Mouse (Mus musculus) testis, adult 2 months (tissue): ENCODE measurements around the gene Pde4d. TPM values are rescaled to one million over a fixed set of nuclear protein-coding genes. Genes with fewer than 3 reads are reported as not detected.

ENCODE experiments used
- H3K27ac ChIP-seq: fragments of 200-500 bp; 2 replicates; pipeline ENCODE4 v1.5.1; 2012; ENCODE audit warnings: low read depth, low read length; ENCODE audit not compliant: control insufficient read depth, insufficient read depth
- H3K27me3 ChIP-seq: fragments of 200-500 bp; 2 replicates; pipeline ENCODE4 v1.6.1; 2012; ENCODE audit warnings: mild to moderate bottlenecking, low read length, moderate library complexity; ENCODE audit not compliant: control insufficient read depth, insufficient read depth
- H3K36me3 ChIP-seq: fragments of 200-500 bp; 2 replicates; pipeline ENCODE4 v1.6.1; 2012; ENCODE audit warnings: mild to moderate bottlenecking, low read length; ENCODE audit not compliant: control insufficient read depth, insufficient read depth
- H3K4me1 ChIP-seq: fragments of 200-500 bp; 2 replicates; pipeline ENCODE4 v1.6.1; 2012; ENCODE audit warnings: low read length; ENCODE audit not compliant: control insufficient read depth, insufficient read depth
- H3K4me3 ChIP-seq: fragments of 200-500 bp; 2 replicates; pipeline ENCODE4 v1.5.1; 2012; ENCODE audit warnings: low read depth, mild to moderate bottlenecking, low read length, moderate library complexity, mixed read lengths; ENCODE audit not compliant: control insufficient read depth
- CTCF ChIP-seq: fragments of 200-500 bp; IDR thresholded peaks from 2 replicates; pipeline ENCODE4 v1.5.1; 2012; ENCODE audit warnings: low read depth, mild to moderate bottlenecking, inconsistent platforms, low read length, moderate library complexity; ENCODE audit not compliant: control insufficient read depth, insufficient read depth, insufficient replicate concordance
- POLR2A ChIP-seq: fragments of 200-500 bp; IDR thresholded peaks from 2 replicates; pipeline ENCODE4 v1.6.1; 2012; ENCODE audit warnings: low read depth, mild to moderate bottlenecking, inconsistent platforms, low read length, moderate library complexity; ENCODE audit not compliant: control insufficient read depth
- polyA plus RNA-seq: library from polyadenylated mRNA; depleted of rRNA; stranded (reverse); fragments of >200 nt; gene quantifications from 2 replicates; pipeline ENCODE4 v1.2.3, GENCODE M21; 2012

The Pde4d gene
- polyA plus RNA-seq, 1 experiment, result 2.1 TPM

DNA sequence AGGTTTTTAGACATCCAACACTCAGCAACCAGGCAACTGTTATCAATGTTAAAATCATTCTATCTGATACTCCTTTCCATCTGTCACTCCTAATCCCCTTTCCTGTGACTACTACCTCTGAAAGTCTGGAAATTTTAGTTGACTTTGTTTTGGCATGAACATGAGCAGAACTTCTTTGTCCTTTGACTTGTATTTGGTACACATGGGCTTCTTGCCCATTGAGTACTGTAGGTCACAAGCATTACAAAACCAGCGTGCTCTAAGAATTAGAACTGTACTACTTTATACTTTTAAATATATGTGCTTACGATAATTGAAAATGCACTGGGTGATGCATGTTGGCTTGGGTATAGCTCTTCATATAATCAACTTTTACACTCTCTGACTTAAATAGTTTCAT, 1264.8 kb downstream of the Pde4d start:
- Histone ChIP-seq H3K27me3 (no peaks in the 10 kb centered on the region), H3K4me1 (no peaks in the 10 kb centered on the region), H3K36me3 (no peaks in the 10 kb centered on the region), H3K27ac (no peak overlapping the region), H3K4me3 (no peak overlapping the region)
- TF ChIP-seq POLR2A, result no peak
- no peak for TF ChIP-seq CTCF

DNA sequence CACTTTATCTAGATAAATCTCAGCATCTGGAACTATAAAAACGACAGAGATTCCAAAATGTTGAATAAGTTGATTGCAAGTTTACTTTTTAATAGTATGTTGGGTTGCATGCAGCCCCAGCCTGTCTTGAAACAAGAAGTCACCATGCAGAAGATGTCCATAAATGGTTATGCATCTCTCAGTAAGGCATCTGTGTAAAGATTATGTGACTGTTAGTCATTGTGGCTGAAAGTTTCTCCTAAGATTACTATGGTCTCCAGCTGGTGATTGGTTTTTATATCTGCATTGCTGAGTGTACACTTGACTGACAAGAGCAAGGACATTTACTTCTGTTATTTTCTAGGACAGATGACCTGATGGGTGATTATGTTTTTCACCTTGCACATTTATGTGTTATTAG, 1265.6 kb downstream of the Pde4d start:
- no peaks in the 10 kb centered on the region for H3K27me3 ChIP-seq
- H3K4me1 ChIP-seq, result no peaks in the 10 kb centered on the region
- H3K27ac ChIP-seq, result no peak overlapping the region
- TF ChIP-seq POLR2A (no peak), CTCF (no peak)
- H3K4me3 ChIP-seq, result no peak overlapping the region
- H3K36me3 ChIP-seq, result no peaks in the 10 kb centered on the region

DNA sequence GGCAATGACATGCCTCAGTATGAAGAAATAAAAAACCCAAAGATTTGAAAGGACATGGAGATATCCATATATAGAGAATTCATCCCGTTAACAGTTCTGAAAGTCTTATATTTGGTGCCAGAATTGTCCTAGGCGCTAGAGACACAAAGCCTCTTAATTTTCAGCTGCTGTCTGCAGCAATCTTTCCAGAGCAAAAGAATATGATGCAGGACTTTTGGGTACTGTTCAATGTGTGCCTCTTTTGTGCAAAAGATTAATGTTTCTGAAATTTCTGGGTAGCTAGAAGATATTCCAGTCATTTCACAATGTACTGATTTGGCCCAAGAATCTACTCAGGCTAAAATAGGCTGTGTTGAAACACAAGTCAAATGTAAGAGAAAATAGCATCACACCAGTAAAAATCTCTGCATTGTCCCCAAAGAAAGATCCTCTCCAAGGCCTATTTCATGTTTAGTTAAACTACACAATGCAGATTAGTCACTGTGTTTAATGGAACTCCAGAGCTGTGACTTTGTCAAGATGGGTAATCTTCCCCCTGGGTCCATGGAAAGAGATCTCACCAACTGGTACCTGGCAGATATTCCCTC, 1270.5 kb downstream of the Pde4d start:
- TF ChIP-seq POLR2A, result no peak
- TF ChIP-seq CTCF, result no peak
- no peak overlapping the region; the same call in 1 of the 2 replicates for H3K27ac ChIP-seq

DNA sequence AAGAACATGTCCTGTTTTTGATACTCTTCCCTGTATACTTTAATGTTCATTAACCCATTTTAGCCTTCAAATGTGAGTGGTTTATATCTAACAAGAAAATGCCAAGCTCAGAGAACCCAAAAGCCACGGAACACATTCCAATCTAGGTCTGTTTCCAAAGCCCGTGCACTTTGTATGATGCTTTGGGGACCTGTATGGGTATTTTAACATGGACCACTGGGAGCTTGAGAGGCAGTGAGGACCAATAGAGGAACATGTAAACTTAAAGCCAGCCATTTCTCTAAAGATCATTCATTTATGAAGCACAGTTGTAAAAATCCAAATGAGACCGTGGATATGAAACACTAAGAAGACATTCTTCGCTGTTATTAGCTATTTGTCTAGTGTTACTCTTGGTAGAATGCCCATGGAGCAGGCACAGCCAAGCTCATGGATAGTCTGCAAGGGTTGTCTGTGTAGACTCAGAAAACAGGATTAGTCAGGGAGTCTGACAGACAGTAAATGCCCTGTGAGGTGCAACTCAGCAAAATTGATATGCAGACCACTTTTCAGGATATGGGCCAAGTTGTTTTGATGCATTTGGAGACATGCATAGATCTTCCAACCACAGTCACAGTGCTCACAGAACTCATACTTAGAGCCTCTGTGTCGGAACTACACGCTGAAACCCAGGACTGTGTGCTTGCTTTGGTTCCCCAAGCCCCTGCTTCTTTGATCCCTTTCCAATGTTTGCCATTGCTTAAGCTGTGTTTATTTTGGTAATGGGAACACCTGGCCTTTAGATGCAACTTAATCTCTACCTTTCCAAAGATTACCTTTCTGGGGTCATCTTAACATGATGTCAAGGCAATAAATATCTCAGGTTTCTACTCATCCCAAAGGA, 1272.7 kb downstream of the Pde4d start:
- no peaks in the 10 kb centered on the region for H3K36me3 ChIP-seq
- TF ChIP-seq CTCF, result no peak
- no peak for TF ChIP-seq POLR2A
- no peaks in the 10 kb centered on the region for H3K27me3 ChIP-seq
- H3K4me1 ChIP-seq, result no peaks in the 10 kb centered on the region
- no peak overlapping the region for H3K4me3 ChIP-seq
- H3K27ac ChIP-seq, result no peak overlapping the region

More for the DNA sequence above, 1270.5 kb downstream of the Pde4d start:
- Histone ChIP-seq H3K4me1 (no peaks in the 10 kb centered on the region), H3K4me3 (no peak overlapping the region), H3K27me3 (no peaks in the 10 kb centered on the region), H3K36me3 (no peaks in the 10 kb centered on the region)

DNA sequence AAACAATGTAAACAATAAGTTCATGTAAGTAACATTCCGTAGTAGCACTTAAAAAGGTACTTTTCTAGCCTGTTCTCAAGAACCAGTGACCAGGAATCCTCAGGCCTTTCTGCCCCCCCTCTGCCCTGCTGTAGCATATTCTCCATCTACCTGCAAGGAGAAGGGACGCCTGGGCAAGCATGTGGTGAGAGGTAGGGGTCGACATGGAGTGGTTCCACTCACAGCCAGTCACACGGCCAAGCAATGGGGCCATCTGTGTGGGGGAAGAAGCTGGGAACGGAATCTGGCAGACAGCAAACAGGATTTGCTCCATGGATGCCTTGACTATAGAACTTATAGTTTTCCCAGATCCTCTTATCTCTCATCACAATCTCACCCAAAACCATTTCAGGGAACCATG, 1277.6 kb downstream of the Pde4d start:
- H3K36me3 ChIP-seq, result no peaks in the 10 kb centered on the region
- TF ChIP-seq CTCF (no peak), POLR2A (no peak)

DNA sequence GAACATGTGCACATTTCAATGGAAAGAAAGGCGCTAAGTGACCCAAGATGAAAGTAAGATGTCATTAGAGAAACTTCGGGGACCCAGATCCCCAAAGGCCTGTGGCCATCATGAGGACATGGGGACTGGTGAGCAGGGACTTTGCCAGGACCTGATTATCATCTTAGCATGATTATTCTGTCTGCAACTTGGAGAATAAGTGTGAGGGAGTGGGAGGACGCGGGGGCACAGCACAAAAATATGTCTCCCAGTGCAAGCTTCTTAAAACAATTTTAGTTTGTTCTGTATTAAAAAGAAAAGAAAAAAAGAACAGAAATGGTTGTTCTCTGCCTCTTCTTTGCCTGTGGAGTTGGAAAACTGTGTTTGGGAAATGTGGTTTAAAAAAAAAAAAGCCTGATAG, 1279.9 kb downstream of the Pde4d start:
- Histone ChIP-seq H3K36me3 (no peaks in the 10 kb centered on the region), H3K27me3 (no peaks in the 10 kb centered on the region), H3K4me3 (no peak overlapping the region), H3K4me1 (no peaks in the 10 kb centered on the region), H3K27ac (no peak overlapping the region)
- TF ChIP-seq POLR2A (no peak), CTCF (no peak)

More for the DNA sequence above, 1277.6 kb downstream of the Pde4d start:
- Histone ChIP-seq H3K27ac (no peak overlapping the region), H3K27me3 (no peaks in the 10 kb centered on the region), H3K4me1 (no peaks in the 10 kb centered on the region), H3K4me3 (no peak overlapping the region)

DNA sequence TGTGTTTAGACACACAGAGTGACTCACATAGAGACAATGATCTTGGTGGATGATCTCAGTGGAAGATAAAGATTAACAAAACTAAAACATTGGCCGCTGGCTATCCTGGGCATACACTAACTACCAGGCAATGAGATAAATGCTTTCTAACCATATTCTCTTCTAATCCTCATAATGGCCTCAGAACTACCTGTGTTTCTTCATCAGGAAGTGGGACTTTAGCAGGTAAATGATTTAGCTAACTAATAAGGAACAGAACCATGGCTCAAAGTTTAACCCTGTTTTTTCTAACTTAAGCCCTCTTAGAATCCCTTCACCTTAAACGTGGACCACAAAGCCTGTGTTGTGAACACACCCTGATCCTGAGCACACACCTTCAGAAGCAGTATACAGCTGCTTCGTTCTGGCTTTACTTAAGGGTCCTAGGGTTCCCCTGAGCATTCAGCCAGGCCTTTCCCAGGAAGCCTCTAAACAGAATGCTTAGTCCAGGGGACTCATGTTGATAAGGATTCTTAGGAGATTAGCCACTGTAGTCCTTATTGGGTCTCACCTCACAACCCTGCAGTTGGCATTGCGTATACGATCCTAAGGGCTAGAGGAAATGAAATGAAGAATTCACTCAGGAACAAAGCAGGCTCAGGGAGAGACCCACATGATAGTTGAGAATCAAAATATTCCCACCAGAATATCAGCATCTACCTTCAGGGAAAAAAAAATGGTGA, 1283.1 kb downstream of the Pde4d start:
- TF ChIP-seq CTCF, result no peak
- TF ChIP-seq POLR2A, result no peak
- Histone ChIP-seq H3K4me1 (no peaks in the 10 kb centered on the region), H3K36me3 (no peaks in the 10 kb centered on the region), H3K4me3 (no peak overlapping the region), H3K27me3 (no peaks in the 10 kb centered on the region), H3K27ac (no peak overlapping the region)
